9 mouse cellular contexts compared by ENCODE assay signal in genomic region chr5:34931091-34931490, GRCm38 (mm10). TPM values are rescaled to one million over a fixed set of nuclear protein-coding genes. Genes with fewer than 3 reads are reported as not detected.
DNase-seq lines count a peak whose midpoint lies in the region; ATAC-seq lines count a peak whose summit lies in the region.
"Had no signal": no experiment of that assay in that cellular context is flagged by ENCODE, and none has a peak within 500 bp of the region (broad histone marks: within the 10 kb centered on the region; RNA-seq: fewer than 3 reads in every experiment).

No protein-coding gene starts in this region.

- no peak for DNase-seq in kidney, adult 11 months
- DNase-seq in embryonic facial prominence, embryonic 11.5 days (ENCODE audit: low spot score) = no peak
- DNase-seq in layer of hippocampus, adult 18-20 months (ENCODE audit: low spot score in 2 of 2) = no peak
- no peak for DNase-seq in left cerebral cortex, postnatal 10 days (ENCODE audit: extremely low spot score in 1 of 2, low spot score in 2 of 2)
- DNase-seq: cerebellum, adult 8-10 months; thymus, postnatal 14 days had no signal

- no peaks in the 10 kb centered on the region for H3K27me3 ChIP-seq in kidney, embryonic 15.5 days
- H3K27me3 ChIP-seq in embryonic facial prominence, embryonic 11.5 days (ENCODE audit: control insufficient read depth, insufficient read depth, low read length) = no peaks in the 10 kb centered on the region
- no peaks in the 10 kb centered on the region for H3K27me3 ChIP-seq in hindbrain, embryonic 12.5 days
- H3K27me3 ChIP-seq in midbrain, embryonic 13.5 days = no peaks in the 10 kb centered on the region

- no peak overlapping the region for H3K4me3 ChIP-seq in kidney, embryonic 15.5 days (replicated peaks)
- H3K4me3 ChIP-seq in embryonic facial prominence, embryonic 11.5 days (ENCODE audit: low read depth, low read length) = no peak overlapping the region
- H3K4me3 ChIP-seq in hindbrain, embryonic 12.5 days = no peak overlapping the region
- no peak overlapping the region for H3K4me3 ChIP-seq in midbrain, embryonic 13.5 days (replicated peaks)

- WGBS in kidney, embryonic 15.5 days = 37% methylated on average over 2 of the region's 2 CpGs
- 74% methylated on average over 2 of the region's 2 CpGs for WGBS in embryonic facial prominence, embryonic 11.5 days
- 80% methylated on average over 2 of the region's 2 CpGs for WGBS in hindbrain, embryonic 12.5 days
- 93% methylated on average over 2 of the region's 2 CpGs for WGBS in midbrain, embryonic 13.5 days

- no peak overlapping the region for H3K4me2 ChIP-seq in kidney, embryonic 15.5 days
- no peak overlapping the region for H3K4me2 ChIP-seq in embryonic facial prominence, embryonic 11.5 days (ENCODE audit: low read depth, low read length)
- H3K4me2 ChIP-seq in hindbrain, embryonic 12.5 days (replicated peaks) = no peak overlapping the region
- no peak overlapping the region for H3K4me2 ChIP-seq in midbrain, embryonic 13.5 days (replicated peaks)

- H3K36me3 ChIP-seq in kidney, embryonic 15.5 days = no peaks in the 10 kb centered on the region
- no peaks in the 10 kb centered on the region for H3K36me3 ChIP-seq in embryonic facial prominence, embryonic 11.5 days (replicated peaks; ENCODE audit: control insufficient read depth, insufficient read depth, low read depth, low read length)
- H3K36me3 ChIP-seq in hindbrain, embryonic 12.5 days = no peaks in the 10 kb centered on the region
- peaks cover 6% of the 10 kb centered on the region for H3K36me3 ChIP-seq in midbrain, embryonic 13.5 days

- no peak overlapping the region for H3K9ac ChIP-seq in kidney, embryonic 15.5 days
- H3K9ac ChIP-seq in embryonic facial prominence, embryonic 11.5 days (replicated peaks; ENCODE audit: low read length) = no peak overlapping the region
- no peak overlapping the region for H3K9ac ChIP-seq in hindbrain, embryonic 12.5 days
- no peak overlapping the region for H3K9ac ChIP-seq in midbrain, embryonic 13.5 days (replicated peaks)

- intact Hi-C loops in left cerebral cortex, postnatal 10 days (cut with DNase I) = no loop called here

- peaks cover 21% of the 10 kb centered on the region for H3K4me1 ChIP-seq in kidney, embryonic 15.5 days
- no peaks in the 10 kb centered on the region; the same call in 1 of the 2 replicates for H3K4me1 ChIP-seq in embryonic facial prominence, embryonic 11.5 days (ENCODE audit: control insufficient read depth, insufficient read depth, low read length)
- peaks cover 16% of the 10 kb centered on the region for H3K4me1 ChIP-seq in hindbrain, embryonic 12.5 days
- peaks cover 18% of the 10 kb centered on the region for H3K4me1 ChIP-seq in midbrain, embryonic 13.5 days (replicated peaks)

- ATAC-seq in kidney, embryonic 15.5 days (replicated peaks; ENCODE audit: low FRiP score) = no peak
- ATAC-seq in embryonic facial prominence, embryonic 11.5 days (replicated peaks; ENCODE audit: insufficient number of reproducible peaks, low FRiP score, low TSS enrichment, low read depth) = no peak
- ATAC-seq in hindbrain, embryonic 12.5 days (ENCODE audit: low FRiP score) = no peak
- ATAC-seq in midbrain, embryonic 13.5 days = no peak

- no peaks in the 10 kb centered on the region for H3K9me3 ChIP-seq in kidney, embryonic 15.5 days (replicated peaks)
- no peaks in the 10 kb centered on the region for H3K9me3 ChIP-seq in embryonic facial prominence, embryonic 11.5 days (replicated peaks; ENCODE audit: control insufficient read depth, low read length)
- no peaks in the 10 kb centered on the region for H3K9me3 ChIP-seq in hindbrain, embryonic 12.5 days (replicated peaks)
- H3K9me3 ChIP-seq in midbrain, embryonic 13.5 days = no peaks in the 10 kb centered on the region

- peak overlapping the region; percentile 85 for H3K27ac ChIP-seq in kidney, embryonic 15.5 days
- peak overlapping the region; percentile 35; the same call in 1 of the 2 replicates for H3K27ac ChIP-seq in embryonic facial prominence, embryonic 11.5 days (replicated peaks; ENCODE audit: low read depth, low read length)
- H3K27ac ChIP-seq in hindbrain, embryonic 12.5 days = 0 out of 2 replicates have a peak overlapping the region, but pooled peaks have one; percentile 2
- peak overlapping the region; percentile 32; the same call in 1 of the 2 replicates for H3K27ac ChIP-seq in midbrain, embryonic 13.5 days

RNA-seq across cellular contexts. Expression of gene Rgs12, which starts 18.2 kb away (rescaled TPM):
- 30.2 and 35.2 TPM in 2 replicates for polyA plus RNA-seq in kidney, embryonic 15.5 days (2015; fragmentation: Nextera tagmentation; extraction: Ambion mirVana)
- polyA plus RNA-seq in embryonic facial prominence, embryonic 11.5 days (2014; fragmentation: Nextera tagmentation; extraction: Ambion mirVana) = 33.7 and 34.4 TPM in 2 replicates
- 65.3 and 67.3 TPM in 2 replicates for polyA plus RNA-seq in hindbrain, embryonic 12.5 days (2016; fragmentation: Nextera tagmentation; extraction: Ambion mirVana)
- polyA plus RNA-seq in midbrain, embryonic 13.5 days (2015; fragmentation: Nextera tagmentation; extraction: Ambion mirVana) = 67.5 and 72.3 TPM in 2 replicates
- 10 to 100 TPM; 43.3 to 44.2 TPM for total RNA-seq in layer of hippocampus, adult 18-20 months (2021)
- 10 to 100 TPM; 58.1 to 65.2 TPM for total RNA-seq in left cerebral cortex, postnatal 10 days (2021)

RNA-seq across cellular contexts. Expression of gene Msantd1, which starts 23.3 kb away (rescaled TPM):
- 0.42 and 0.68 TPM in 2 replicates for polyA plus RNA-seq in kidney, embryonic 15.5 days (2015; fragmentation: Nextera tagmentation; extraction: Ambion mirVana)
- 0.80 and 0.84 TPM in 2 replicates for polyA plus RNA-seq in embryonic facial prominence, embryonic 11.5 days (2014; fragmentation: Nextera tagmentation; extraction: Ambion mirVana)
- polyA plus RNA-seq in hindbrain, embryonic 12.5 days (2016; fragmentation: Nextera tagmentation; extraction: Ambion mirVana) = 1.6 TPM in 2 replicates
- polyA plus RNA-seq in midbrain, embryonic 13.5 days (2015; fragmentation: Nextera tagmentation; extraction: Ambion mirVana) = 2.3 TPM in 2 replicates
- 1 to 10 TPM; 5.7 to 6.2 TPM for total RNA-seq in layer of hippocampus, adult 18-20 months (2021)
- total RNA-seq in left cerebral cortex, postnatal 10 days (2021) = 10 to 100 TPM; 15.6 to 16.6 TPM

Comparison
In these comparisons a context has a peak if more than half of its experiments do, and no peak if none do; other contexts are left out.
1. H3K27ac ChIP-seq: peak in every context shown above with its lines; median percentile 85 in kidney, embryonic 15.5 days; 35 in embryonic facial prominence, embryonic 11.5 days; 32 in midbrain, embryonic 13.5 days; 2 in hindbrain, embryonic 12.5 days.